Mouse (Mus musculus) stomach, postnatal 0 days (tissue): ENCODE data around the gene Foxp1. TPM values are rescaled to one million over a fixed set of nuclear protein-coding genes. Genes with fewer than 3 reads are reported as not detected.

ENCODE experiments used
- ATAC-seq: fragments of 200-750 bp; cut with Nextera tagmentation; 2 replicates; pipeline ENCODE4 v1.8.0; 2017; ENCODE audit not compliant: low FRiP score, low TSS enrichment
- DNase-seq: peaks from one replicate; pipeline ENCODE4 v3.0.0-alpha.2; 2016; ENCODE audit warnings: low spot score
- H3K27ac ChIP-seq: fragments of 300-500 bp; sonication (generic); replicated peaks from 2 replicates; pipeline ENCODE4 v1.5.1; 2014; ENCODE audit warnings: mild to moderate bottlenecking, control low read depth
- H3K27me3 ChIP-seq: fragments of 300-500 bp; sonication (generic); 2 replicates; pipeline ENCODE4 v1.6.1; 2014; ENCODE audit warnings: low read length; ENCODE audit not compliant: control insufficient read depth, insufficient read depth
- H3K36me3 ChIP-seq: fragments of 300-500 bp; sonication (generic); 2 replicates; pipeline ENCODE4 v1.6.1; 2014; ENCODE audit warnings: low read length, mixed read lengths; ENCODE audit not compliant: control insufficient read depth, insufficient read depth
- H3K4me1 ChIP-seq: fragments of 300-500 bp; sonication (generic); replicated peaks from 2 replicates; pipeline ENCODE4 v1.6.1; 2014; ENCODE audit warnings: antibody characterized with exemption; ENCODE audit not compliant: control insufficient read depth, insufficient read depth
- H3K4me2 ChIP-seq: fragments of 300-500 bp; sonication (generic); replicated peaks from 2 replicates; pipeline ENCODE4 v1.6.1; 2014; ENCODE audit warnings: low read depth, mild to moderate bottlenecking, control low read depth, moderate library complexity
- H3K4me3 ChIP-seq: fragments of 300-500 bp; sonication (generic); 2 replicates; pipeline ENCODE4 v1.5.1; 2014; ENCODE audit warnings: low read depth, low read length, control low read depth
- H3K9ac ChIP-seq: fragments of 300-500 bp; sonication (generic); 2 replicates; pipeline ENCODE4 v1.6.1; 2014; ENCODE audit warnings: mild to moderate bottlenecking, low read length, control low read depth, mixed read lengths
- H3K9me3 ChIP-seq: fragments of 300-500 bp; sonication (generic); 2 replicates; pipeline ENCODE4 v1.6.1; 2016; ENCODE audit warnings: low read length; ENCODE audit not compliant: control insufficient read depth
- CTCF ChIP-seq: IDR thresholded peaks from 2 replicates; pipeline ENCODE4 v1.5.1; 2016; ENCODE audit warnings: antibody characterized with exemption, low read depth, mild to moderate bottlenecking, moderate library complexity
- EP300 ChIP-seq: optimal IDR thresholded peaks from 2 replicates; pipeline ENCODE3; 2016; ENCODE audit warnings: antibody characterized with exemption
- WGBS: fragments of 180-500 bp; shearing (Covaris S2); extraction: QIAGEN DNeasy Blood & Tissue Kit; methylation state at CpG from one replicate; pipeline ENCODE4 v1.1.7; 2014; 5-methylcytosine and 5-hydroxymethylcytosine counted together
- polyA plus RNA-seq: library from polyadenylated mRNA; unstranded; fragments of >200 nt; fragmentation: Nextera tagmentation; extraction: Ambion mirVana; gene quantifications from 2 replicates; pipeline ENCODE4 v1.2.1, GENCODE M21; 2015

The Foxp1 gene
- polyA plus RNA-seq, 1 experiment from 2014 or later: 68.9 TPM

DNA sequence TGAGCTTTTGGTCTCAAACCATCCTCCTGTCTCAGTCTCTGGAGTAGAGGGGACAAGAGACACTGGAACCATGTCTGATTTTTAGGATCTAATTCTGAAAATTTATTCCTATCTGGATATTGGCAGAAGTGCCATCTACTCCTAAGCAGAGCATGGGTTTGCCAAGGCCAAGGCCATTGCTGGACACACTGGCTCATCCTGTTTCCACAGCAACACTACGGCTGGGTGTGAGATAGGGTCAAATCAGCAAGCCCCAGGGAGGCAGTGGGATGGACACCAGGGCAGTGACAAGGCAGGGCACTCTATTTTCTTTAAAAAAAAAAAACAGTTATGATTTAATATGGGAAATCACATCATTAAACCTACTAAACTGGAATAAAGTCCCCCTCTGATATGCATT lies 405.1 kb downstream of the Foxp1 start:
- Histone ChIP-seq H3K4me2 (no peak overlapping the region), H3K27me3 (no peaks in the 10 kb centered on the region), H3K4me3 (no peak overlapping the region), H3K9me3 (no peaks in the 10 kb centered on the region), H3K27ac (no peak overlapping the region), H3K4me1 (no peaks in the 10 kb centered on the region), H3K9ac (no peak overlapping the region), H3K36me3 (no peaks in the 10 kb centered on the region)
- WGBS: 77% methylated on average over 1 of the region's 1 CpGs
- DNase-seq (no peak), ATAC-seq (no peak)
- TF ChIP-seq CTCF (no peak), EP300 (no peak)

GRCm38 (mm10) chr6:99111856-99112255 lies 410.7 kb downstream of the Foxp1 start:
- DNase-seq: no peak
- H3K9me3 ChIP-seq: no peaks in the 10 kb centered on the region
- H3K36me3 ChIP-seq: no peaks in the 10 kb centered on the region
- no peak overlapping the region for H3K4me3 ChIP-seq
- no peak overlapping the region for H3K27ac ChIP-seq
- H3K4me1 ChIP-seq: no peaks in the 10 kb centered on the region
- no peak overlapping the region for H3K9ac ChIP-seq
- no peak overlapping the region for H3K4me2 ChIP-seq
- WGBS: 82% methylated on average over 4 of the region's 4 CpGs
- no peak for ATAC-seq
- H3K27me3 ChIP-seq: no peaks in the 10 kb centered on the region
- TF ChIP-seq EP300 (no peak), CTCF (no peak)

GRCm38 (mm10) chr6:99108417-99108816 lies 414.1 kb downstream of the Foxp1 start:
- H3K36me3 ChIP-seq: no peaks in the 10 kb centered on the region
- no peak overlapping the region for H3K27ac ChIP-seq
- no peaks in the 10 kb centered on the region for H3K4me1 ChIP-seq
- TF ChIP-seq EP300 (no peak), CTCF (no peak)
- H3K27me3 ChIP-seq: no peaks in the 10 kb centered on the region
- no peak overlapping the region for H3K9ac ChIP-seq
- DNase-seq (no peak), ATAC-seq (no peak)
- no peak overlapping the region for H3K4me3 ChIP-seq
- no peaks in the 10 kb centered on the region for H3K9me3 ChIP-seq
- WGBS: 80% methylated on average over 4 of the region's 4 CpGs
- no peak overlapping the region for H3K4me2 ChIP-seq

DNA sequence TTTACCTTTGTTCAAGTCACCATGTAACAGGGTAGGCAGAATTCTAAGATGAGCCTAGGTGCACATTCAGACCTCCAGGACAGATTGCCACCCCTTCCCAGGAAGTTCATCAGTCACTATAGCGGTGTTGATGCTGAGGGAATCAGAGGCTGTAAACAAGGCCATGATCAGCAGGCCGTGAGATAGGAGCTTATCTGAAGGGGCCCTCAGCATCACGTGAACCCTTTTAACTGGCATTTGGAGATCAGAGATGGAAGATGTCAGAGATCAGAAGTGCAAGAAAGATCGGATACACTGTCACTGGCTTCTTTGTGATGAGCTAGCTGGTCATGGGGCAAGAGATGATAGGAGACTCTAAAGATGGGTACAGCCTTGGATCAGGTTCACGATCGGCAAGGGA lies 414.8 kb downstream of the Foxp1 start:
- Histone ChIP-seq H3K9ac (no peak overlapping the region), H3K27ac (no peak overlapping the region), H3K4me2 (no peak overlapping the region), H3K4me3 (no peak overlapping the region), H3K4me1 (no peaks in the 10 kb centered on the region), H3K27me3 (no peaks in the 10 kb centered on the region), H3K36me3 (no peaks in the 10 kb centered on the region), H3K9me3 (no peaks in the 10 kb centered on the region)
- no peak for ATAC-seq
- no peak for DNase-seq
- TF ChIP-seq CTCF (no peak), EP300 (no peak)
- 81% methylated on average over 6 of the region's 6 CpGs for WGBS

DNA sequence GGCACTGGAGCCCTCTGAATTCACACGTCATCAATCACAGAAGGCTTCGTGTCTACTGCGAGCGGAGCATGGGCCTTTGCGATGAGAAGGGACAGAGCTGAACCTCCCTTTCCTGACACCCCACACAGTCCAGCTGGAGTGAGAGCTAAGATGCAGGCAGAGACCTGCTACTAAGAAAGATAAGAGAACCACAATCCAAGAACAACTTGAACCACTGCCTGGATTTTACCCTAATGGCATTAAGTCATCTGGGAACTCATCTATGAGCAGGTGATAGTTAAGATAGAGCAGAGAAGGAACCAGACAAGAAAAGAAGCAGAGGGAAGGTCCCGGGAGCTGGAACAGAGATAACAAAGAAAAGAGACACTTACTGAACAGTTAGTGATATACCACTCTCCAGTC lies 415.4 kb downstream of the Foxp1 start:
- H3K27ac ChIP-seq: no peak overlapping the region
- no peaks in the 10 kb centered on the region for H3K27me3 ChIP-seq
- H3K4me3 ChIP-seq: no peak overlapping the region
- no peaks in the 10 kb centered on the region for H3K4me1 ChIP-seq
- no peak for DNase-seq
- no peaks in the 10 kb centered on the region for H3K9me3 ChIP-seq
- no peak overlapping the region for H3K9ac ChIP-seq
- ATAC-seq: no peak
- no peak overlapping the region for H3K4me2 ChIP-seq
- no peak for TF ChIP-seq CTCF
- no peak for TF ChIP-seq EP300
- no peaks in the 10 kb centered on the region for H3K36me3 ChIP-seq
- 48% methylated on average over 6 of the region's 6 CpGs for WGBS

DNA sequence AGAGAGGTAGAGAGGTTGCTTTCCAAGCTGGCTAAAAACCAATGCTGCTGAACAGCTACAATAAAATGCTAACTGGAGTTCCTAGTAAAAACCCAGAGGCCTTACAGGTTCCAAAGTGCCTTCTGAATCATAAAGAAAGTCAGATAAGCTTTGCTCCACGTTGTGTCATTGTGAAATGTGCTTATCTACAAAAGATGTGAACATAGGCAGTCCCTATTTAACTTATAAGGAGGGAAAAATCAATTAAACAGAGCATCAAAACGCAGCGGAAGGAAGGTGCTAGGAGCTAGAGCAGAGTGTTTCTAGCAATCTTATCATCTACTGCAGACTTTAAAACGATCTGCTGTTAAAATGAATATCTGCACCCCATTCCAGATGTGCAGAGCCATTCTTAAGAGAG lies 416.5 kb downstream of the Foxp1 start:
- no peak overlapping the region for H3K9ac ChIP-seq
- no peaks in the 10 kb centered on the region for H3K36me3 ChIP-seq

More for the DNA sequence above, 416.5 kb downstream of the Foxp1 start:
- Histone ChIP-seq H3K4me1 (0 out of 2 replicates have a peak, but pooled peaks cover 2% of the 10 kb centered on the region), H3K27ac (no peak overlapping the region), H3K4me3 (no peak overlapping the region), H3K9me3 (no peaks in the 10 kb centered on the region), H3K4me2 (no peak overlapping the region), H3K27me3 (no peaks in the 10 kb centered on the region)
- TF ChIP-seq CTCF (no peak), EP300 (no peak)
- ATAC-seq (0 out of 2 replicates have a peak, but pooled peaks have one; percentile 42), DNase-seq (no peak)
- 51% methylated on average over 4 of the region's 4 CpGs for WGBS
